In genomic region chr4:128841259-128841658, GRCm38 (mm10) we compare ENCODE assay signal across 9 mouse cellular contexts. TPM values are rescaled to one million over a fixed set of nuclear protein-coding genes. Genes with fewer than 3 reads are reported as not detected.
DNase-seq lines count a peak whose midpoint lies in the region; ATAC-seq and TF ChIP-seq lines count a peak whose summit lies in the region.
"Had no signal": no experiment of that assay in that cellular context is flagged by ENCODE, and none has a peak within 500 bp of the region (broad histone marks: within the 10 kb centered on the region; RNA-seq: fewer than 3 reads in every experiment).

No protein-coding gene starts in this region.

- no peaks in the 10 kb centered on the region for H3K27me3 ChIP-seq in embryonic facial prominence, embryonic 12.5 days
- H3K27me3 ChIP-seq in embryonic facial prominence, embryonic 10.5 days (replicated peaks; ENCODE audit: low read depth, poor library complexity, severe bottlenecking): no peaks in the 10 kb centered on the region
- H3K27me3 ChIP-seq in kidney, postnatal 0 days (ENCODE audit: insufficient read depth, low read length): no peaks in the 10 kb centered on the region
- no peaks in the 10 kb centered on the region for H3K27me3 ChIP-seq in neural tube, embryonic 15.5 days (replicated peaks)

- H3K4me2 ChIP-seq in embryonic facial prominence, embryonic 12.5 days (replicated peaks): no peak overlapping the region
- H3K4me2 ChIP-seq in kidney, postnatal 0 days (ENCODE audit: low read length): no peak overlapping the region
- H3K4me2 ChIP-seq in neural tube, embryonic 15.5 days: no peak overlapping the region
- H3K4me2 ChIP-seq: liver, embryonic 13.5 days had no signal

- 70% methylated on average over 8 of the region's 8 CpGs for WGBS in embryonic facial prominence, embryonic 12.5 days
- WGBS in embryonic facial prominence, embryonic 10.5 days: 69% methylated on average over 8 of the region's 8 CpGs
- 60% methylated on average over 8 of the region's 8 CpGs for WGBS in kidney, postnatal 0 days
- 48% methylated on average over 8 of the region's 8 CpGs for WGBS in neural tube, embryonic 15.5 days

- no peak overlapping the region for H3K4me3 ChIP-seq in embryonic facial prominence, embryonic 12.5 days
- no peak overlapping the region for H3K4me3 ChIP-seq in embryonic facial prominence, embryonic 10.5 days
- H3K4me3 ChIP-seq in kidney, postnatal 0 days (replicated peaks; ENCODE audit: low read depth, low read length): no peak overlapping the region
- H3K4me3 ChIP-seq in neural tube, embryonic 15.5 days (replicated peaks): no peak overlapping the region
- H3K4me3 ChIP-seq: liver, embryonic 13.5 days had no signal

- H3K9me3 ChIP-seq in embryonic facial prominence, embryonic 12.5 days: no peaks in the 10 kb centered on the region
- no peaks in the 10 kb centered on the region for H3K9me3 ChIP-seq in embryonic facial prominence, embryonic 10.5 days
- no peaks in the 10 kb centered on the region for H3K9me3 ChIP-seq in kidney, postnatal 0 days (replicated peaks; ENCODE audit: low read length)
- no peaks in the 10 kb centered on the region for H3K9me3 ChIP-seq in neural tube, embryonic 15.5 days (replicated peaks)
- H3K9me3 ChIP-seq: liver, embryonic 13.5 days had no signal

- no peak for TF ChIP-seq CTCF in kidney, postnatal 0 days (IDR thresholded peaks at IDR 0.05; ENCODE audit: low read depth)

- no peaks in the 10 kb centered on the region for H3K36me3 ChIP-seq in embryonic facial prominence, embryonic 12.5 days
- no peaks in the 10 kb centered on the region for H3K36me3 ChIP-seq in embryonic facial prominence, embryonic 10.5 days (replicated peaks)
- H3K36me3 ChIP-seq in kidney, postnatal 0 days (ENCODE audit: insufficient read depth, low read length): no peaks in the 10 kb centered on the region
- H3K36me3 ChIP-seq in neural tube, embryonic 15.5 days: no peaks in the 10 kb centered on the region
- H3K36me3 ChIP-seq: liver, embryonic 13.5 days had no signal

- H3K4me1 ChIP-seq in embryonic facial prominence, embryonic 12.5 days: peaks cover 40% of the 10 kb centered on the region
- H3K4me1 ChIP-seq in embryonic facial prominence, embryonic 10.5 days: peaks cover 58% of the 10 kb centered on the region
- peaks cover 20% of the 10 kb centered on the region; the same call in 1 of the 2 replicates for H3K4me1 ChIP-seq in kidney, postnatal 0 days (replicated peaks; ENCODE audit: insufficient read depth, low read length)
- H3K4me1 ChIP-seq in neural tube, embryonic 15.5 days: peaks cover 19% of the 10 kb centered on the region

- H3K9ac ChIP-seq in embryonic facial prominence, embryonic 12.5 days: no peak overlapping the region
- H3K9ac ChIP-seq in kidney, postnatal 0 days (ENCODE audit: low read depth, low read length): no peak overlapping the region
- no peak overlapping the region for H3K9ac ChIP-seq in neural tube, embryonic 15.5 days (replicated peaks)
- H3K9ac ChIP-seq: liver, embryonic 13.5 days had no signal

- H3K27ac ChIP-seq in embryonic facial prominence, embryonic 12.5 days: 0 out of 2 replicates have a peak overlapping the region, but pooled peaks have one; percentile 80
- H3K27ac ChIP-seq in embryonic facial prominence, embryonic 10.5 days (replicated peaks): no peak overlapping the region
- no peak overlapping the region for H3K27ac ChIP-seq in kidney, postnatal 0 days
- peak overlapping the region; percentile 46 for H3K27ac ChIP-seq in neural tube, embryonic 15.5 days (replicated peaks)

- DNase-seq in embryonic facial prominence, embryonic 10.5 days (ENCODE audit: low spot score): no peak
- peak; percentile 44 for DNase-seq in kidney, postnatal 0 days (ENCODE audit: low spot score)
- DNase-seq in kidney, adult 8-10 months: no peak
- peak; percentile 73 for DNase-seq in testis, postnatal 14 days (ENCODE audit: low spot score)
- DNase-seq in testis, postnatal 10 days (ENCODE audit: low spot score): no peak
- DNase-seq in adrenal gland, adult (ENCODE audit: inconsistent age in 2 of 2, low spot score in 1 of 2): no peak
- DNase-seq: liver, embryonic 13.5 days had no signal

- no peak for ATAC-seq in embryonic facial prominence, embryonic 12.5 days (ENCODE audit: insufficient number of reproducible peaks, insufficient read depth, low FRiP score, low TSS enrichment)
- ATAC-seq in kidney, postnatal 0 days (replicated peaks; ENCODE audit: low FRiP score, low read depth): 0 out of 2 replicates have a peak, but pooled peaks have one; percentile 26
- ATAC-seq in neural tube, embryonic 15.5 days (ENCODE audit: low FRiP score): no peak

RNA-seq across cellular contexts. Expression of gene Zfp362, which starts 35.4 kb away (rescaled TPM):
- 52.3 and 55.7 TPM in 2 replicates for polyA plus RNA-seq in embryonic facial prominence, embryonic 12.5 days (2016; fragmentation: Nextera tagmentation; extraction: Ambion mirVana)
- 38.7 and 39.0 TPM in 2 replicates for polyA plus RNA-seq in embryonic facial prominence, embryonic 10.5 days (2016; fragmentation: Nextera tagmentation; extraction: Ambion mirVana)
- polyA plus RNA-seq in kidney, postnatal 0 days (2015; fragmentation: Nextera tagmentation; extraction: Ambion mirVana): 31.1 and 31.2 TPM in 2 replicates
- polyA plus RNA-seq in neural tube, embryonic 15.5 days (2015; fragmentation: Nextera tagmentation; extraction: Ambion mirVana): 29.3 and 33.6 TPM in 2 replicates

RNA-seq across cellular contexts. Expression of gene Trim62, which starts 42.1 kb away (rescaled TPM):
- polyA plus RNA-seq in embryonic facial prominence, embryonic 12.5 days (2016; fragmentation: Nextera tagmentation; extraction: Ambion mirVana): 18.8 and 19.7 TPM in 2 replicates
- 10.6 and 11.9 TPM in 2 replicates for polyA plus RNA-seq in embryonic facial prominence, embryonic 10.5 days (2016; fragmentation: Nextera tagmentation; extraction: Ambion mirVana)
- polyA plus RNA-seq in kidney, postnatal 0 days (2015; fragmentation: Nextera tagmentation; extraction: Ambion mirVana): 5.4 and 6.2 TPM in 2 replicates
- 20.9 and 25.5 TPM in 2 replicates for polyA plus RNA-seq in neural tube, embryonic 15.5 days (2015; fragmentation: Nextera tagmentation; extraction: Ambion mirVana)

Comparison
In these comparisons a context has a peak if more than half of its experiments do, and no peak if none do; other contexts are left out.
1. H3K27ac ChIP-seq: peak in embryonic facial prominence, embryonic 12.5 days (single experiment) and neural tube, embryonic 15.5 days (single experiment); none in embryonic facial prominence, embryonic 10.5 days (single experiment) and kidney, postnatal 0 days (single experiment).
2. DNase-seq: peak in kidney, postnatal 0 days (single experiment) and testis, postnatal 14 days (single experiment); none in embryonic facial prominence, embryonic 10.5 days (single experiment), kidney, adult 8-10 months (0 of 2), testis, postnatal 10 days (single experiment) and adrenal gland, adult (0 of 2).